Comparison of ENCODE assay signal across 8 mouse cellular contexts in genomic region chr17:84959665-84960020, GRCm38 (mm10). TPM values are rescaled to one million over a fixed set of nuclear protein-coding genes. Genes with fewer than 3 reads are reported as not detected.
A peak's percentile ranks its signal among the peaks of the same experiment; 100 is the strongest.
DNase-seq lines count a peak whose midpoint lies in the region; ATAC-seq and TF ChIP-seq lines count a peak whose summit lies in the region.

No protein-coding gene starts in this region.

- no peak for TF ChIP-seq CTCF in lung, adult 2 months (IDR thresholded peaks at IDR 0.05; ENCODE audit: insufficient read depth, low read length)
- no peak for TF ChIP-seq CTCF in intestine, postnatal 0 days (IDR thresholded peaks at IDR 0.05; ENCODE audit: low read depth)

- peaks cover 5% of the 10 kb centered on the region for H3K4me1 ChIP-seq in lung, adult 2 months (ENCODE audit: control insufficient read depth, insufficient read depth, low read length)
- H3K4me1 ChIP-seq in forebrain, embryonic 10.5 days: peaks cover 31% of the 10 kb centered on the region
- no peaks in the 10 kb centered on the region for H3K4me1 ChIP-seq in intestine, postnatal 0 days (replicated peaks; ENCODE audit: control insufficient read depth, insufficient read depth, low read length)
- peaks cover 35% of the 10 kb centered on the region for H3K4me1 ChIP-seq in neural tube, embryonic 13.5 days (replicated peaks)

- peak overlapping the region; percentile 49 for H3K4me3 ChIP-seq in lung, adult 2 months (replicated peaks; ENCODE audit: extremely low read depth, low read depth, low read length)
- peak overlapping the region; percentile 95 for H3K4me3 ChIP-seq in forebrain, embryonic 10.5 days
- peak overlapping the region; percentile 74 for H3K4me3 ChIP-seq in intestine, postnatal 0 days (ENCODE audit: low read depth, low read length)
- H3K4me3 ChIP-seq in neural tube, embryonic 13.5 days: peak overlapping the region; percentile 98

- no peaks in the 10 kb centered on the region for H3K9me3 ChIP-seq in forebrain, embryonic 10.5 days
- no peaks in the 10 kb centered on the region for H3K9me3 ChIP-seq in intestine, postnatal 0 days (ENCODE audit: control insufficient read depth)
- no peaks in the 10 kb centered on the region for H3K9me3 ChIP-seq in neural tube, embryonic 13.5 days

- no peak overlapping the region for H3K27ac ChIP-seq in forebrain, embryonic 10.5 days
- H3K27ac ChIP-seq in intestine, postnatal 0 days (ENCODE audit: low read depth, low read length): no peak overlapping the region
- no peak overlapping the region for H3K27ac ChIP-seq in neural tube, embryonic 13.5 days (replicated peaks)

- no peak for ATAC-seq in intestine, postnatal 0 days
- no peak for ATAC-seq in neural tube, embryonic 13.5 days (ENCODE audit: low read depth)

- no peaks in the 10 kb centered on the region for H3K27me3 ChIP-seq in forebrain, embryonic 10.5 days (ENCODE audit: poor library complexity, severe bottlenecking)
- no peaks in the 10 kb centered on the region for H3K27me3 ChIP-seq in intestine, postnatal 0 days (replicated peaks; ENCODE audit: control insufficient read depth, insufficient read depth, low read length)
- no peaks in the 10 kb centered on the region for H3K27me3 ChIP-seq in neural tube, embryonic 13.5 days

- DNase-seq in lung, adult 2 months: no peak
- DNase-seq in lung, postnatal 14 days: no peak
- no peak for DNase-seq in forebrain, embryonic 10.5 days (ENCODE audit: extremely low spot score, low spot score)
- no peak for DNase-seq in layer of hippocampus, adult 11-12 months (ENCODE audit: low spot score)
- DNase-seq in kidney, adult 9 months: no peak
- no peak for DNase-seq in right cerebral cortex, postnatal 4 days

- peak overlapping the region; percentile 72 for H3K4me2 ChIP-seq in intestine, postnatal 0 days (replicated peaks; ENCODE audit: low read depth)
- peak overlapping the region; percentile 67 for H3K4me2 ChIP-seq in neural tube, embryonic 13.5 days

- no peak for TF ChIP-seq POLR2A in lung, adult 2 months (IDR thresholded peaks at IDR 0.05; ENCODE audit: borderline replicate concordance, extremely low read depth, low read depth, low read length)

- WGBS in lung, adult 2 months: 32% methylated on average over 3 of the region's 3 CpGs
- 69% methylated on average over 3 of the region's 3 CpGs for WGBS in forebrain, embryonic 10.5 days
- 17% methylated on average over 3 of the region's 3 CpGs for WGBS in intestine, postnatal 0 days
- 61% methylated on average over 3 of the region's 3 CpGs for WGBS in neural tube, embryonic 13.5 days

- H3K36me3 ChIP-seq in forebrain, embryonic 10.5 days (replicated peaks): peaks cover 22% of the 10 kb centered on the region
- no peaks in the 10 kb centered on the region for H3K36me3 ChIP-seq in intestine, postnatal 0 days (ENCODE audit: control insufficient read depth, insufficient read depth)
- H3K36me3 ChIP-seq in neural tube, embryonic 13.5 days: no peaks in the 10 kb centered on the region

- H3K9ac ChIP-seq in intestine, postnatal 0 days (ENCODE audit: low read depth, low read length): no peak overlapping the region
- H3K9ac ChIP-seq in neural tube, embryonic 13.5 days: peak overlapping the region; percentile 98; the same call in 1 of the 2 replicates

RNA-seq across cellular contexts. Expression of gene Ppm1b, which starts 3.1 kb away (rescaled TPM):
- polyA plus RNA-seq in lung, adult 2 months (2012; rRNA removed): 19.0 and 34.3 TPM in 2 replicates
- 57.1 and 57.5 TPM in 2 replicates for polyA plus RNA-seq in forebrain, embryonic 10.5 days (2016; fragmentation: Nextera tagmentation; extraction: Ambion mirVana)
- polyA plus RNA-seq in intestine, postnatal 0 days (2015; fragmentation: Nextera tagmentation; extraction: Ambion mirVana): 59.2 and 64.3 TPM in 2 replicates
- polyA plus RNA-seq in neural tube, embryonic 13.5 days (2015; fragmentation: Nextera tagmentation; extraction: Ambion mirVana): 98.5 and 116 TPM in 2 replicates
